Mouse (Mus musculus) G1E (cell line): ENCODE measurements at regions not wholly inside any gene's neighbourhood (a gene's known extent, or its start where the extent isn't known, plus 50 kb on each side); places are given as distances from the start of the nearest gene placed in this dataset.

ENCODE experiments used
- ATAC-seq: 2 replicates; pipeline ENCODE4 v1.8.0; 2016; ENCODE audit warnings: mild to moderate bottlenecking; ENCODE audit not compliant: insufficient number of reproducible peaks, poor library complexity, low FRiP score, severe bottlenecking; ENCODE audit errors: extremely low read depth
- DNase-seq: peaks from one replicate; pipeline ENCODE4 v3.0.0; 2012; ENCODE audit warnings: low spot score
- H3K27me3 ChIP-seq: 2 replicates; pipeline ENCODE4 v1.6.1; 2012; ENCODE audit warnings: mild to moderate bottlenecking, low read length, inconsistent platforms; ENCODE audit not compliant: insufficient read depth
- H3K36me3 ChIP-seq: replicated peaks from 2 replicates; pipeline ENCODE3; 2012; ENCODE audit warnings: mild to moderate bottlenecking, inconsistent platforms
- H3K4me1 ChIP-seq: 2 replicates; pipeline ENCODE4 v1.6.1; 2012; ENCODE audit warnings: low read depth, low read length, inconsistent platforms, mixed read lengths; ENCODE audit not compliant: insufficient read depth
- H3K4me3 ChIP-seq: 2 replicates; pipeline ENCODE4 v1.5.1; 2012; ENCODE audit warnings: low read depth, mild to moderate bottlenecking, inconsistent platforms, low read length, moderate library complexity, mixed read lengths
- H3K9me3 ChIP-seq: replicated peaks from 2 replicates; pipeline ENCODE4 v1.6.1; 2012; ENCODE audit warnings: inconsistent platforms
- CTCF ChIP-seq: IDR thresholded peaks from 2 replicates; pipeline ENCODE4 v1.5.1; 2012; ENCODE audit warnings: low read depth, low read length, inconsistent platforms, mixed read lengths
- GATA1 ChIP-seq: IDR thresholded peaks from 2 replicates; pipeline ENCODE4 v1.6.1; 2012; ENCODE audit warnings: borderline replicate concordance, low read length, inconsistent platforms, mixed read lengths
- GATA2 ChIP-seq: IDR thresholded peaks from 2 replicates; pipeline ENCODE4 v1.6.1; 2012; ENCODE audit warnings: low read depth, low read length, inconsistent platforms, borderline replicate concordance
- POLR2AphosphoS5 ChIP-seq: IDR thresholded peaks from 2 replicates; pipeline ENCODE4 v1.6.1; 2012; ENCODE audit warnings: low read depth, low read length, inconsistent platforms; ENCODE audit not compliant: insufficient replicate concordance
- TAL1 ChIP-seq: conservative IDR thresholded peaks from 2 replicates; pipeline ENCODE4 v1.6.1; 2012; ENCODE audit warnings: low read depth, low read length, inconsistent platforms, mixed read lengths

DNA sequence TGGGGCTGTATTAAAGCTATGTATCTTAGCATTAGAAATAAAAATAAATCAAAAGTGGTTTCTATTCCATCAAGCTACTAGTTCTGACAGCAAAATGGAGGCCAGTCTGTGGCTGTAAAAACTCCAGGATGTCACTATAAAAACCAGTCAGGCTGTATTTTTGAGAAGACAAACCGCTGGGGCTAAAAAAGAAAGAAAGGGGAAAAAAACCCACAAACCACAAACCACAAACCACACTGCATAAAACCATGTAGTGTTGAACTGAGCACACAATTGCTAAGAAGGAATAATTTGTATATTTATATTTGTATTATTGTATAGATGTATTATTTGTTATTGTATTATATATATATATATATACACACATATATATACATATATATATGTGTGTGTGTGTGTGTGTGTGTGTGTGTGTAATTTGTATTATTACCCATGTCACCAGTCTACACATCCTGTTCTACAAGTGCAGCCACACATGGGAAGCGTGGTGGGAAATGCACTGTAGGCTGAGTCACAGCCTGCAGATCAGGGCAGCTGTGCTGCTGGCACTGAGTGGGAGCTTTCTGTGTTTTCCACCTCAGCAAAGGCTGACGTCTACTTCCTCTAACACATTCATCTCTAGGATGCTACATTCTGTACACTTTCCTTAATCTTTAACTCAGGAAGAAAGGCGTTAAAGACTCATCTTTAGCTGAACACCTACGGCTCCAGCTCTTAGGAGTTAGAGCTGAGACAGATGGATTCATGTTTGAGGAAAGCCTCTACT lies 113.4 kb upstream of the Azi2 start:
- Histone ChIP-seq H3K4me3 (no peak overlapping the region), H3K36me3 (no peaks in the 10 kb centered on the region), H3K27me3 (no peaks in the 10 kb centered on the region), H3K4me1 (no peaks in the 10 kb centered on the region), H3K9me3 (peaks cover 27% of the 10 kb centered on the region)
- TF ChIP-seq TAL1 = no peak
- DNase-seq (no peak), ATAC-seq (no peak)

DNA sequence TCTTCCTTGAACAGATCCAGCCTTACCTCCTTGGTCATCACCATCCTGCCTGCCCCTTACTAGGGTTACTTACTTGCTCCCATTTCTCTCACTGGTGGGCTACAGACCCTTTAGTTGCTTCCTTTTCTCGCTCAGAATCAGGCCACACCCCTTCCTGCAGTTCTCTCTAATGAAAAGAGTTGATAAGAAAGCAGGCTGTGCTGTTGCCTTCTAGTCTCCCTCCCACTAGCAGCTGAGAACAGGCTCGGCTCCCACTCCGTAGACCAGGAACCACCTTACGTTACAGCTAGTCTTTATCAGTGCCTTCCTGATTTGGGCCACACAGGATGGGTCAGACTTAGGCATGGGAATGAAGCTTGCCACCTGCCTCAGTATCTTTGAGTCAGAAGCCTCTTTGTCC lies 117.3 kb upstream of the Azi2 start:
- H3K4me1 ChIP-seq = no peaks in the 10 kb centered on the region
- H3K9me3 ChIP-seq = peaks cover 35% of the 10 kb centered on the region
- ATAC-seq (no peak), DNase-seq (no peak)
- no peaks in the 10 kb centered on the region for H3K27me3 ChIP-seq
- no peak overlapping the region for H3K4me3 ChIP-seq
- TF ChIP-seq CTCF (no peak), TAL1 (no peak), GATA1 (no peak), GATA2 (no peak), POLR2AphosphoS5 (no peak)
- H3K36me3 ChIP-seq = no peaks in the 10 kb centered on the region

DNA sequence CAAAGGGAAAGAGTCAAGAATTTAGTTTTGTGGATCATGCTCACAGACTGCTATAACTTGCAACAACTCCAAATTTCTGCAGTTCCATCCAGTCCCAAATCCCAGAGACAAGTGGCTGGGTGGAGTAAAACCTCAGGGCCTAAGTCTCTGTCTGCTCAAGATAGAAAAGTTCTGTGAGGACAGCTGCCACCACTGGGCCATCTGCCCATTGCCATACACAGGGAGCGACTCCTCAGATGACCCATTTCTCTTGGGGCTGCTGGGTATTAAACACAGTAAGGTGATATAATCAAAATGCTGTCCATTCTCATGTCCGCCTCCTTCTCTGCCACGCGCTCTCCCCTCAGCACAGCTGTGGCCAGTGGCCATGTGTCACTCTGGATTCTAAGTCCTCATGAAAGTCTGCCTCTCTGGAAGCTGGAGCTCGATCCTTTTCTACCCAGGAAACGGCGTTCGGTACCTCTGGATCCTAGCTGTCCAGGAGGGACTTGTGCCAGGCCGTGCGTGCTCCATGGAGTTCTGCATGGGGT lies 132.3 kb upstream of the Azi2 start:
- peaks cover 71% of the 10 kb centered on the region for H3K9me3 ChIP-seq
- no peak for ATAC-seq
- no peak for TF ChIP-seq GATA2
- no peak for TF ChIP-seq POLR2AphosphoS5
- TF ChIP-seq GATA1 = no peak
- TF ChIP-seq CTCF = no peak
- no peak for TF ChIP-seq TAL1

DNA sequence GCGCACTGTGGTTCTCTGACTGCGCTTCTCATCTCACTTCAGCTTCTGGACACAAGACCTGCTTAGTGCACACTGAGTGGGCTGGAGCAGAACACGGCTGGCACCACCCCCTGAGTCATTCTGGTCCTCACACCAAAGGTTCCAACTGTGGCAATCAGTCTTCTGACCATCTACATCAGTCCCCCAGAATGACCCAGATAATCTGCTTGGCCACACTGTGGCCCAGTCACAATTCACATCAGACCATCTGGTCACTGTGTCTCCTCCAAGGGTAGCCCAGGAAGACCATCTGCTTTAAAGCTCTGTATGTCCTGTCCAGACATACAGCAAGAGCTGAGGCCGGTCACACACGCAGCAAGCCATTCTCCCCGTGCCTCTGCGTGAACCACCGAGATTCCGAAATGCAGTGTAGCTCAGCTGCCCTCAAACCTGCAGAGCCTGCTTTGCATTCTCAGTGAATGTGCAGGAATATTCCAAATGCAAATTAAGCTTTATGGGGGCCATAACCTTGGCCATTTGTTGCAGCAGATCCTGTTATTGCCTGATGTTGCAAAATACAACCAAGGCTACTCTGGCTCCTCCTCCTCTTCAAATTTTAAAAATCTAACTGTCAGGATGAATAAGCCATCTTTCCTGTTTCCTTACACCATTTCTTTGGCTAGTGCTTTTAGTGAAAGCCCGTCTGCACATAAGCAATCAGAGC lies 135.1 kb upstream of the Azi2 start:
- ATAC-seq (no peak), DNase-seq (no peak)
- H3K4me1 ChIP-seq = no peaks in the 10 kb centered on the region
- peaks cover 65% of the 10 kb centered on the region for H3K9me3 ChIP-seq
- no peak for TF ChIP-seq GATA1
- H3K36me3 ChIP-seq = no peaks in the 10 kb centered on the region
- H3K27me3 ChIP-seq = no peaks in the 10 kb centered on the region
- H3K4me3 ChIP-seq = no peak overlapping the region

More for the DNA sequence above, 132.3 kb upstream of the Azi2 start:
- Histone ChIP-seq H3K4me1 (no peaks in the 10 kb centered on the region), H3K36me3 (no peaks in the 10 kb centered on the region), H3K27me3 (no peaks in the 10 kb centered on the region), H3K4me3 (no peak overlapping the region)
- no peak for DNase-seq

DNA sequence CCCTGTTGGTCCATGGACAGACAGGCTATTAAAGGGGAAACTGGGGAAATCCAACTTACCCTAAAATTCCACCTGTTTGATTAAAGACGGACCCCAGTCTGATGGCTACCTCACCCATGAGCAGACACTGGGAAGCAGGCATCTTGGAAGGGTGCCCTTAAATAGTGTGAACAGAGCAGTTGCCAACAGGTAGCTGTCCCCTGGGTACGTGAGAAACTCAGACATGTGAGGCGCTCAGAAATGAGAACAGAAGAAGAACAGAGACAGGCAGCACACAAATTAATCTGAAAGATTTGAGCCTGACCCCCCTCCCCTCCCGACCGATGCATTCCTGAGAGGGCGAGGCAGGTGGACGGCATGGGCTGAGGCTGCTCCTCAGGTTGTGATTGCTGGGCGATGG lies 135.7 kb upstream of the Azi2 start:
- Histone ChIP-seq H3K4me1 (no peaks in the 10 kb centered on the region), H3K4me3 (no peak overlapping the region), H3K9me3 (peaks cover 66% of the 10 kb centered on the region), H3K27me3 (no peaks in the 10 kb centered on the region), H3K36me3 (no peaks in the 10 kb centered on the region)
- TF ChIP-seq TAL1 (no peak), GATA1 (no peak), POLR2AphosphoS5 (no peak), CTCF (no peak), GATA2 (no peak)
- DNase-seq (no peak), ATAC-seq (no peak)

DNA sequence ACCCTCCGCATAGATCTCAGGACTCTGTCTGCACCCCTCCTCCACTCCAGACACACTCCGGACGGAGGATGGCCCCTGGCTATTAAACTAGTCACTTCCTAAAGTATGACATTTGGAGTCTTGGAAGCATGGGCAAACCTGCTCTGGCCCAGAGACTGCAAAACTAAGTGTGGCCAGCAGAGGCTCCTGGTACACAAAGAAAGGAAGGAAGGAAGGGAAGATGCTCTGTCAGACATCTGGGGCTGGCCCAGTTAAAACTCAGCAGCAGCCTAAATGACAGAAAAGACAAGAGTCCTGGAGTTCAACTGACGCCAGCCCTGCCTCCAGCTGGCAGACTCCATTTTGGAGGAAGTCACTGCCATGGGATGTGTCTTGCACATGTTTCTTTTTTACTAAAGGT lies 137.3 kb upstream of the Azi2 start:
- no peak for TF ChIP-seq GATA1
- TF ChIP-seq POLR2AphosphoS5 = no peak
- TF ChIP-seq CTCF = no peak
- Histone ChIP-seq H3K9me3 (peaks cover 71% of the 10 kb centered on the region), H3K27me3 (no peaks in the 10 kb centered on the region), H3K36me3 (no peaks in the 10 kb centered on the region), H3K4me3 (no peak overlapping the region), H3K4me1 (no peaks in the 10 kb centered on the region)
- DNase-seq = no peak
- ATAC-seq = no peak
